Mouse (Mus musculus): ENCODE data around the gene Pitx2. TPM values are rescaled to one million over a fixed set of nuclear protein-coding genes. Genes with fewer than 3 reads are reported as not detected.

The Pitx2 gene
- polyA plus RNA-seq, 1 experiment from 2014 or later: 1.8 TPM

GRCm38 (mm10) chr3:129195816-129196549, 3.7 kb upstream of the Pitx2 start:
- Histone ChIP-seq H3K4me2 (replicated peaks) (no peak overlapping the region), H3K9me3 (no peaks in the 10 kb centered on the region), H3K4me1 (peaks cover 11% of the 10 kb centered on the region), H3K27me3 (peaks cover 71% of the 10 kb centered on the region), H3K27ac (replicated peaks) (no peak overlapping the region), H3K36me3 (no peaks in the 10 kb centered on the region), H3K4me3 (no peak overlapping the region), H3K9ac (replicated peaks) (no peak overlapping the region)
- ATAC-seq (replicated peaks): no peak
- WGBS: 2% methylated on average over 12 of the region's 12 CpGs

GRCm38 (mm10) chr3:129196550-129196919, 3.1 kb upstream of the Pitx2 start:
- 2% methylated on average over 10 of the region's 10 CpGs for WGBS
- H3K36me3 ChIP-seq: no peaks in the 10 kb centered on the region
- no peaks in the 10 kb centered on the region for H3K9me3 ChIP-seq
- H3K4me3 ChIP-seq: no peak overlapping the region
- H3K27me3 ChIP-seq: peaks cover 73% of the 10 kb centered on the region
- peaks cover 11% of the 10 kb centered on the region for H3K4me1 ChIP-seq
- no peak overlapping the region for H3K4me2 ChIP-seq (replicated peaks)
- no peak overlapping the region for H3K9ac ChIP-seq (replicated peaks)
- no peak for ATAC-seq (replicated peaks)
- no peak overlapping the region for H3K27ac ChIP-seq (replicated peaks)

- no peaks in the 10 kb centered on the region for H3K36me3 ChIP-seq
- H3K9ac ChIP-seq (replicated peaks): no peak overlapping the region
- no peak overlapping the region for H3K27ac ChIP-seq (replicated peaks)
- peaks cover 73% of the 10 kb centered on the region for H3K27me3 ChIP-seq
- WGBS: 0% methylated on average over 13 of the region's 13 CpGs
- H3K4me3 ChIP-seq: no peak overlapping the region
- H3K9me3 ChIP-seq: no peaks in the 10 kb centered on the region
- no peak overlapping the region for H3K4me2 ChIP-seq (replicated peaks)
- H3K4me1 ChIP-seq: peaks cover 11% of the 10 kb centered on the region
- ATAC-seq (replicated peaks): no peak
These were observed 2.6 kb upstream of the Pitx2 start for GRCm38 (mm10) chr3:129197035-129197434.

- Histone ChIP-seq H3K27ac (replicated peaks) (no peak overlapping the region), H3K27me3 (peaks cover 75% of the 10 kb centered on the region), H3K9me3 (no peaks in the 10 kb centered on the region), H3K36me3 (no peaks in the 10 kb centered on the region), H3K4me3 (no peak overlapping the region), H3K4me1 (peaks cover 14% of the 10 kb centered on the region), H3K4me2 (replicated peaks) (no peak overlapping the region), H3K9ac (replicated peaks) (no peak overlapping the region)
- no peak for ATAC-seq (replicated peaks)
- 2% methylated on average over 16 of the region's 16 CpGs for WGBS
These were observed 1.7 kb upstream of the Pitx2 start for GRCm38 (mm10) chr3:129197786-129198626.

GRCm38 (mm10) chr3:129198627-129198903, 1.1 kb upstream of the Pitx2 start:
- Histone ChIP-seq H3K36me3 (no peaks in the 10 kb centered on the region), H3K4me2 (replicated peaks) (no peak overlapping the region), H3K9ac (replicated peaks) (no peak overlapping the region), H3K9me3 (no peaks in the 10 kb centered on the region), H3K4me1 (peaks cover 20% of the 10 kb centered on the region), H3K27ac (replicated peaks) (no peak overlapping the region), H3K4me3 (no peak overlapping the region), H3K27me3 (peaks cover 75% of the 10 kb centered on the region)
- 1% methylated on average over 11 of the region's 11 CpGs for WGBS
- no peak for ATAC-seq (replicated peaks)

- Histone ChIP-seq H3K4me2 (replicated peaks) (peak overlapping the region; percentile 46), H3K4me3 (peak overlapping the region; percentile 31), H3K9ac (replicated peaks) (no peak overlapping the region), H3K9me3 (no peaks in the 10 kb centered on the region), H3K27ac (replicated peaks) (no peak overlapping the region), H3K36me3 (no peaks in the 10 kb centered on the region), H3K27me3 (peaks cover 79% of the 10 kb centered on the region), H3K4me1 (peaks cover 24% of the 10 kb centered on the region)
- ATAC-seq (replicated peaks): no peak
- under 1% methylated on average over 16 of the region's 16 CpGs for WGBS
These were observed 494 bp upstream of the Pitx2 start for GRCm38 (mm10) chr3:129199160-129199608.

- no peaks in the 10 kb centered on the region for H3K9me3 ChIP-seq
- 1% methylated on average over 9 of the region's 9 CpGs for WGBS
These were observed 818 bp downstream of the Pitx2 start for GRCm38 (mm10) chr3:129200501-129200890.

GRCm38 (mm10) chr3:129201156-129201555, 1.5 kb downstream of the Pitx2 start:
- H3K4me3 ChIP-seq: no peak overlapping the region
- no peak overlapping the region for H3K4me2 ChIP-seq (replicated peaks)
- no peaks in the 10 kb centered on the region for H3K9me3 ChIP-seq
- H3K27ac ChIP-seq (replicated peaks): no peak overlapping the region
- ATAC-seq (replicated peaks): no peak
- 2% methylated on average over 3 of the region's 3 CpGs for WGBS
- H3K36me3 ChIP-seq: no peaks in the 10 kb centered on the region
- H3K9ac ChIP-seq (replicated peaks): no peak overlapping the region
- peaks cover 31% of the 10 kb centered on the region for H3K4me1 ChIP-seq
- peaks cover 83% of the 10 kb centered on the region for H3K27me3 ChIP-seq

More at GRCm38 (mm10) chr3:129200501-129200890, 818 bp downstream of the Pitx2 start:
- H3K4me2 ChIP-seq (replicated peaks): no peak overlapping the region
- ATAC-seq (replicated peaks): no peak
- peaks cover 31% of the 10 kb centered on the region for H3K4me1 ChIP-seq
- no peak overlapping the region for H3K4me3 ChIP-seq
- H3K9ac ChIP-seq (replicated peaks): no peak overlapping the region
- H3K27me3 ChIP-seq: peaks cover 80% of the 10 kb centered on the region
- H3K27ac ChIP-seq (replicated peaks): no peak overlapping the region
- no peaks in the 10 kb centered on the region for H3K36me3 ChIP-seq

- whole genome bisulfite sequencing: 4% methylated on average over 11 of the region's 11 CpGs
These were observed 2.1 kb downstream of the Pitx2 start for GRCm38 (mm10) chr3:129201681-129202255.

GRCm38 (mm10) chr3:129202871-129203740, 3.4 kb downstream of the Pitx2 start:
- H3K4me3 ChIP-seq: 0 out of 2 replicates have a peak overlapping the region, but pooled peaks have one; percentile 1
- no peak overlapping the region for H3K27ac ChIP-seq (replicated peaks)
- peaks cover 87% of the 10 kb centered on the region for H3K27me3 ChIP-seq
- H3K9me3 ChIP-seq: no peaks in the 10 kb centered on the region
- H3K36me3 ChIP-seq: no peaks in the 10 kb centered on the region
- no peak overlapping the region for H3K4me2 ChIP-seq (replicated peaks)
- no peak for ATAC-seq (replicated peaks)
- H3K4me1 ChIP-seq: peaks cover 31% of the 10 kb centered on the region
- WGBS: 1% methylated on average over 36 of the region's 36 CpGs
- no peak overlapping the region for H3K9ac ChIP-seq (replicated peaks)

More at GRCm38 (mm10) chr3:129201681-129202255, 2.1 kb downstream of the Pitx2 start:
- no peaks in the 10 kb centered on the region for H3K36me3 ChIP-seq
- H3K4me3 ChIP-seq: no peak overlapping the region
- H3K9ac ChIP-seq (replicated peaks): no peak overlapping the region
- no peak for ATAC-seq (replicated peaks)
- no peak overlapping the region for H3K27ac ChIP-seq (replicated peaks)
- no peak overlapping the region for H3K4me2 ChIP-seq (replicated peaks)
- H3K27me3 ChIP-seq: peaks cover 86% of the 10 kb centered on the region
- H3K4me1 ChIP-seq: peaks cover 31% of the 10 kb centered on the region
- H3K9me3 ChIP-seq: no peaks in the 10 kb centered on the region

- Histone ChIP-seq H3K27ac (replicated peaks) (no peak overlapping the region), H3K27me3 (peaks cover 89% of the 10 kb centered on the region), H3K36me3 (no peaks in the 10 kb centered on the region), H3K4me2 (replicated peaks) (peak overlapping the region; percentile 78), H3K9me3 (no peaks in the 10 kb centered on the region), H3K4me1 (peaks cover 31% of the 10 kb centered on the region), H3K9ac (replicated peaks) (peak overlapping the region; percentile 18; the same call in 1 of the 2 replicates), H3K4me3 (peak overlapping the region; percentile 41)
- 1% methylated on average over 33 of the region's 35 CpGs for WGBS
- peak; percentile 24 for ATAC-seq (replicated peaks)
These were observed 4.2 kb downstream of the Pitx2 start for GRCm38 (mm10) chr3:129203761-129204440.

Data from forebrain, embryonic 15.5 days (tissue).